Mouse (Mus musculus) granulocyte monocyte progenitor cell, adult 5-6 weeks (primary cell): Measurements from ENCODE around the gene Camkk2. TPM values are rescaled to one million over a fixed set of nuclear protein-coding genes. Genes with fewer than 3 reads are reported as not detected.
A peak's percentile ranks its signal among the peaks of the same experiment; 100 is the strongest.

Experiments
- ATAC-seq: replicated peaks from 2 replicates; pipeline ENCODE4 v1.8.0; 2016; ENCODE audit warnings: mild to moderate bottlenecking, moderate TSS enrichment, inconsistent platforms; ENCODE audit not compliant: poor library complexity, severe bottlenecking
- total RNA-seq, 2 experiments: library from RNA; stranded (forward) in 1 of 2; stranded (reverse) in 1 of 2; fragments of 200-712, 200-1000 nt in 1 of 2; fragments of >200 nt in 1 of 2; fragmentation: Nextera tagmentation in 1 of 2; gene quantifications; 2 replicates each; pipeline ENCODE4 v1.2.3; 2014 to 2017

Camkk2 gene
- total RNA-seq, 2 experiments from 2014 or later, result 36.4 to 46.5 TPM

GRCm38 (mm10) chr5:122704571-122704970 is 74.6 kb downstream of the Camkk2 start:
- ATAC-seq, result peak; percentile 24

GRCm38 (mm10) chr5:122703574-122703973 is 75.6 kb downstream of the Camkk2 start:
- ATAC-seq, result no peak

GRCm38 (mm10) chr5:122702156-122702555 is 77.1 kb downstream of the Camkk2 start:
- ATAC-seq, result no peak

- 0 out of 2 replicates have a peak, but pooled peaks have one; percentile 6 for ATAC-seq
These were observed 78.4 kb downstream of the Camkk2 start for GRCm38 (mm10) chr5:122700837-122701212.

- no peak for ATAC-seq
These were observed 78.9 kb downstream of the Camkk2 start for GRCm38 (mm10) chr5:122700109-122700836.

- ATAC-seq, result no peak
These were observed 80.5 kb downstream of the Camkk2 start for GRCm38 (mm10) chr5:122698701-122699060.

GRCm38 (mm10) chr5:122698041-122698700 is 81.0 kb downstream of the Camkk2 start:
- ATAC-seq, result peak; percentile 62

- no peak for ATAC-seq
These were observed 83.7 kb downstream of the Camkk2 start for GRCm38 (mm10) chr5:122695516-122695915.

- ATAC-seq, result no peak
These were observed 85.6 kb downstream of the Camkk2 start for GRCm38 (mm10) chr5:122693431-122694207.

- no peak for ATAC-seq
These were observed 88.7 kb downstream of the Camkk2 start for GRCm38 (mm10) chr5:122690486-122690885.

- ATAC-seq, result no peak
These were observed 90.1 kb downstream of the Camkk2 start for GRCm38 (mm10) chr5:122689153-122689552.

GRCm38 (mm10) chr5:122687391-122687790 is 91.8 kb downstream of the Camkk2 start:
- ATAC-seq, result no peak

GRCm38 (mm10) chr5:122683926-122684325 is 95.3 kb downstream of the Camkk2 start:
- ATAC-seq, result peak; percentile 92

- ATAC-seq, result no peak
These were observed 97.9 kb downstream of the Camkk2 start for GRCm38 (mm10) chr5:122681276-122681675.

Other genes with a start within 250 kb of the Camkk2 start
- 0.67 and 1.5 TPM in 2 replicates for gene Ift81, start 164.9 kb downstream of the Camkk2 start, total RNA-seq (2014; fragmentation: Nextera tagmentation)
- 2.7 and 9.5 TPM in 2 replicates for gene Ift81, start 164.9 kb downstream of the Camkk2 start, total RNA-seq (2017)
- 6.8 and 16.7 TPM in 2 replicates for gene P2rx7, start 135.5 kb downstream of the Camkk2 start, total RNA-seq (2014; fragmentation: Nextera tagmentation)
- gene P2rx7, start 135.5 kb downstream of the Camkk2 start, total RNA-seq (2017), result 7.6 and 18.3 TPM in 2 replicates
- gene P2rx4, start 71.9 kb downstream of the Camkk2 start, total RNA-seq (2014; fragmentation: Nextera tagmentation), result 40.6 and 45.9 TPM in 2 replicates
- gene P2rx4, start 71.9 kb downstream of the Camkk2 start, total RNA-seq (2017), result 7.2 and 17.1 TPM in 2 replicates
- 306 and 321 TPM in 2 replicates for gene Anapc5, start 41.9 kb upstream of the Camkk2 start, total RNA-seq (2014; fragmentation: Nextera tagmentation)
- gene Anapc5, start 41.9 kb upstream of the Camkk2 start, total RNA-seq (2017), result 339 and 341 TPM in 2 replicates
- gene Rnf34, start 70.6 kb upstream of the Camkk2 start, total RNA-seq (2014; fragmentation: Nextera tagmentation), result 19.2 and 20.4 TPM in 2 replicates
- gene Rnf34, start 70.6 kb upstream of the Camkk2 start, total RNA-seq (2017), result 17.5 and 21.6 TPM in 2 replicates
- 42.8 and 63.5 TPM in 2 replicates for gene Kdm2b, start 210.4 kb upstream of the Camkk2 start, total RNA-seq (2014; fragmentation: Nextera tagmentation)
- gene Kdm2b, start 210.4 kb upstream of the Camkk2 start, total RNA-seq (2017), result 54.8 and 58.7 TPM in 2 replicates
- 40.9 and 43.8 TPM in 2 replicates for gene Orai1, start 235.7 kb upstream of the Camkk2 start, total RNA-seq (2014; fragmentation: Nextera tagmentation)
- 15.6 and 22.4 TPM in 2 replicates for gene Orai1, start 235.7 kb upstream of the Camkk2 start, total RNA-seq (2017)